Mouse (Mus musculus) heart, embryonic 16.5 days (tissue): ENCODE measurements at regions not wholly inside any gene's neighbourhood (a gene's known extent, or its start where the extent isn't known, plus 50 kb on each side); places are given as distances from the start of the nearest gene placed in this dataset.
A peak's percentile ranks its signal among the peaks of the same experiment; 100 is the strongest.

Experiments used
- ATAC-seq: fragments of 200-750 bp; cut with Nextera tagmentation; replicated peaks from 2 replicates; pipeline ENCODE4 v1.8.0; 2017; ENCODE audit warnings: moderate number of reproducible peaks; ENCODE audit not compliant: insufficient read depth, low FRiP score; ENCODE audit errors: extremely low read depth
- H3K27ac ChIP-seq: fragments of 300-500 bp; sonication (generic); 2 replicates; pipeline ENCODE4 v1.5.1; 2014; ENCODE audit warnings: mild to moderate bottlenecking, low read length, control low read depth, moderate library complexity
- H3K27me3 ChIP-seq: fragments of 300-500 bp; sonication (generic); 2 replicates; pipeline ENCODE4 v1.6.1; 2014; ENCODE audit warnings: low read length, mixed read lengths; ENCODE audit not compliant: control insufficient read depth, insufficient read depth
- H3K36me3 ChIP-seq: fragments of 300-500 bp; sonication (generic); 2 replicates; pipeline ENCODE4 v1.6.1; 2014; ENCODE audit not compliant: control insufficient read depth, insufficient read depth
- H3K4me1 ChIP-seq: fragments of 300-500 bp; sonication (generic); 2 replicates; pipeline ENCODE4 v1.6.1; 2014; ENCODE audit warnings: low read length, mixed read lengths; ENCODE audit not compliant: control insufficient read depth, insufficient read depth
- H3K4me2 ChIP-seq: fragments of 300-500 bp; sonication (generic); 2 replicates; pipeline ENCODE4 v1.6.1; 2014; ENCODE audit warnings: low read depth, mild to moderate bottlenecking, control low read depth, low read length
- H3K4me3 ChIP-seq: fragments of 300-500 bp; sonication (generic); 2 replicates; pipeline ENCODE4 v1.5.1; 2014; ENCODE audit warnings: mild to moderate bottlenecking, control low read depth, low read length
- H3K9ac ChIP-seq: fragments of 300-500 bp; sonication (generic); 2 replicates; pipeline ENCODE4 v1.6.1; 2014; ENCODE audit warnings: low read length, control low read depth
- H3K9me3 ChIP-seq: fragments of 300-500 bp; sonication (generic); replicated peaks from 2 replicates; pipeline ENCODE4 v1.6.1; 2016; ENCODE audit warnings: low read length; ENCODE audit not compliant: control insufficient read depth
- WGBS: fragments of 180-500 bp; shearing (Covaris S2); extraction: QIAGEN DNeasy Blood & Tissue Kit; methylation state at CpG from one replicate; pipeline ENCODE4 v1.1.7; 2014; 5-methylcytosine and 5-hydroxymethylcytosine counted together

- no peaks in the 10 kb centered on the region for H3K4me1 ChIP-seq
Measured at GRCm38 (mm10) chr13:100975741-100976140, 142.5 kb upstream of the Slc30a5 start.

GRCm38 (mm10) chr13:100971080-100972017 lies 138.1 kb upstream of the Slc30a5 start:
- H3K4me2 ChIP-seq, result no peak overlapping the region
- H3K9me3 ChIP-seq, result no peaks in the 10 kb centered on the region
- WGBS, result 51% methylated on average over 2 of the region's 2 CpGs
- H3K27ac ChIP-seq, result no peak overlapping the region
- no peak overlapping the region for H3K4me3 ChIP-seq
- no peaks in the 10 kb centered on the region for H3K4me1 ChIP-seq
- ATAC-seq, result no peak
- H3K27me3 ChIP-seq, result no peaks in the 10 kb centered on the region
- H3K9ac ChIP-seq, result no peak overlapping the region
- no peaks in the 10 kb centered on the region for H3K36me3 ChIP-seq

More at GRCm38 (mm10) chr13:100975741-100976140, 142.5 kb upstream of the Slc30a5 start:
- Histone ChIP-seq H3K9me3 (no peaks in the 10 kb centered on the region), H3K9ac (no peak overlapping the region), H3K4me3 (no peak overlapping the region), H3K27ac (no peak overlapping the region), H3K36me3 (no peaks in the 10 kb centered on the region), H3K4me2 (no peak overlapping the region), H3K27me3 (no peaks in the 10 kb centered on the region)
- 29% methylated on average over 3 of the region's 3 CpGs for WGBS
- no peak for ATAC-seq

- H3K9ac ChIP-seq, result no peak overlapping the region
- ATAC-seq, result no peak
- H3K9me3 ChIP-seq, result no peaks in the 10 kb centered on the region
- no peak overlapping the region for H3K27ac ChIP-seq
- no peaks in the 10 kb centered on the region for H3K36me3 ChIP-seq
- H3K4me2 ChIP-seq, result no peak overlapping the region
- no peaks in the 10 kb centered on the region for H3K27me3 ChIP-seq
- no peak overlapping the region for H3K4me3 ChIP-seq
- 83% methylated on average over 4 of the region's 4 CpGs for WGBS
- H3K4me1 ChIP-seq, result no peaks in the 10 kb centered on the region
Measured at GRCm38 (mm10) chr13:100962811-100963540, 129.7 kb upstream of the Slc30a5 start.

GRCm38 (mm10) chr13:100954598-100955251 lies 121.5 kb upstream of the Slc30a5 start:
- ATAC-seq, result no peak
- no peak overlapping the region for H3K27ac ChIP-seq
- WGBS, result 55% methylated on average over 8 of the region's 8 CpGs
- no peak overlapping the region for H3K4me3 ChIP-seq
- no peak overlapping the region for H3K9ac ChIP-seq
- no peak overlapping the region for H3K4me2 ChIP-seq
- H3K9me3 ChIP-seq, result 0 out of 2 replicates have a peak, but pooled peaks cover 2% of the 10 kb centered on the region
- H3K27me3 ChIP-seq, result no peaks in the 10 kb centered on the region
- H3K4me1 ChIP-seq, result peaks cover 11% of the 10 kb centered on the region
- no peaks in the 10 kb centered on the region for H3K36me3 ChIP-seq

- ATAC-seq, result no peak
- Histone ChIP-seq H3K9ac (no peak overlapping the region), H3K4me2 (no peak overlapping the region), H3K9me3 (0 out of 2 replicates have a peak, but pooled peaks cover 2% of the 10 kb centered on the region), H3K36me3 (no peaks in the 10 kb centered on the region), H3K4me3 (no peak overlapping the region), H3K27me3 (no peaks in the 10 kb centered on the region), H3K27ac (no peak overlapping the region), H3K4me1 (peaks cover 11% of the 10 kb centered on the region)
- WGBS, result 44% methylated on average over 1 of the region's 1 CpGs
Measured at GRCm38 (mm10) chr13:100954106-100954505, 120.9 kb upstream of the Slc30a5 start.

GRCm38 (mm10) chr13:100951185-100951508 lies 117.9 kb upstream of the Slc30a5 start:
- Histone ChIP-seq H3K27ac (no peak overlapping the region), H3K27me3 (no peaks in the 10 kb centered on the region), H3K9ac (no peak overlapping the region), H3K36me3 (no peaks in the 10 kb centered on the region), H3K4me3 (no peak overlapping the region), H3K9me3 (no peaks in the 10 kb centered on the region), H3K4me2 (no peak overlapping the region), H3K4me1 (peaks cover 11% of the 10 kb centered on the region)
- WGBS, result 77% methylated on average over 1 of the region's 1 CpGs
- ATAC-seq, result no peak

GRCm38 (mm10) chr13:100950348-100951184 lies 117.3 kb upstream of the Slc30a5 start:
- Histone ChIP-seq H3K27me3 (no peaks in the 10 kb centered on the region), H3K4me1 (peaks cover 11% of the 10 kb centered on the region), H3K4me3 (no peak overlapping the region), H3K36me3 (no peaks in the 10 kb centered on the region), H3K27ac (peak overlapping the region; percentile 11; the same call in 1 of the 2 replicates), H3K9me3 (no peaks in the 10 kb centered on the region), H3K9ac (no peak overlapping the region), H3K4me2 (peak overlapping the region; percentile 14; the same call in 1 of the 2 replicates)
- 28% methylated on average over 7 of the region's 7 CpGs for WGBS
- peak; percentile 58 for ATAC-seq

- H3K4me1 ChIP-seq, result peaks cover 7% of the 10 kb centered on the region
- no peak overlapping the region for H3K4me3 ChIP-seq
- whole genome bisulfite sequencing, result 66% methylated on average over 5 of the region's 5 CpGs
- no peak overlapping the region for H3K4me2 ChIP-seq
- H3K27me3 ChIP-seq, result no peaks in the 10 kb centered on the region
- no peaks in the 10 kb centered on the region for H3K36me3 ChIP-seq
- H3K9ac ChIP-seq, result no peak overlapping the region
- H3K27ac ChIP-seq, result no peak overlapping the region
- H3K9me3 ChIP-seq, result no peaks in the 10 kb centered on the region
- ATAC-seq, result no peak
Measured at GRCm38 (mm10) chr13:100943206-100943848, 110.1 kb upstream of the Slc30a5 start.
